Mouse (Mus musculus) ES-E14 (cell line): ENCODE measurements around the gene Vnn1.

ENCODE experiments used
- CHD2 ChIP-seq: IDR thresholded peaks from 2 replicates; pipeline ENCODE4 v1.6.1; 2014; ENCODE audit warnings: mild to moderate bottlenecking, low read depth, low read length, inconsistent platforms
- HCFC1 ChIP-seq: IDR thresholded peaks from 2 replicates; pipeline ENCODE4 v1.6.1; 2012; ENCODE audit warnings: low read length, inconsistent platforms, borderline replicate concordance; ENCODE audit not compliant: insufficient read depth
- MAFK ChIP-seq: IDR thresholded peaks from 2 replicates; pipeline ENCODE4 v1.6.1; 2014; ENCODE audit warnings: mild to moderate bottlenecking, low read depth, low read length, inconsistent platforms; ENCODE audit not compliant: insufficient read depth
- ZC3H11A ChIP-seq: IDR thresholded peaks from 2 replicates; pipeline ENCODE4 v1.6.1; 2012; ENCODE audit warnings: low read depth, mild to moderate bottlenecking, inconsistent platforms, low read length, borderline replicate concordance
- ZNF384 ChIP-seq: IDR thresholded peaks from 2 replicates; pipeline ENCODE4 v1.6.1; 2012; ENCODE audit warnings: low read depth, low read length, inconsistent platforms

DNA sequence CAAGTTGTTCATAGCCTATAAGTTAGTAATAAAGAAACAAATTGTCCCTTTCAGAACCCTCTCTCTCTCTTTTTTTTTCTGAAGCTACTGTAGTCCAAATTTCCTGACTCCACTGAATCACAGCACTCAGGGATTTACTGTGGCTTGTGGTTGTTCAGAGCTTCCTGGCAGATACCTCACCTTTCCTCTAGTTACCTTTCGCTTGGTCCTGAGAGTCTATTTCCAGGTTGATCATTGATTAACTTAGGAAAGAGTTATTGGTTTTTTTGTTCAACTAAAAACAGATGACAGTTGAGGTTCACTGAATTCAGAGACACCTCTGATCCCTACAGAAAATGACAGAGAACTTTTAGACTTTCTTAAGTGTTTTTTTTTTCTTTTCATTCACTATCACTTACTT is 9.6 kb upstream of the Vnn1 start:
- no peak for TF ChIP-seq HCFC1
- no peak for TF ChIP-seq MAFK
- TF ChIP-seq ZC3H11A: no peak
- TF ChIP-seq ZNF384: no peak
- no peak for TF ChIP-seq CHD2
